Mouse (Mus musculus) hindbrain, embryonic 10.5 days (tissue): ENCODE measurements around the gene Ccdc65. TPM values are rescaled to one million over a fixed set of nuclear protein-coding genes. Genes with fewer than 3 reads are reported as not detected.

Experiments used
- DNase-seq: peaks from one replicate; pipeline ENCODE4 v3.0.0-alpha.2; 2017; ENCODE audit warnings: low spot score
- H3K27ac ChIP-seq: fragments of 300-500 bp; sonication (generic); 2 replicates; pipeline ENCODE4 v1.5.1; 2016; ENCODE audit warnings: mild to moderate bottlenecking, moderate library complexity
- H3K27me3 ChIP-seq: fragments of 300-500 bp; sonication (generic); 2 replicates; pipeline ENCODE4 v1.6.1; 2016; ENCODE audit warnings: mild to moderate bottlenecking; ENCODE audit not compliant: poor library complexity, insufficient read depth, severe bottlenecking
- H3K36me3 ChIP-seq: fragments of 300-500 bp; sonication (generic); 2 replicates; pipeline ENCODE4 v1.6.1; 2016; ENCODE audit warnings: mild to moderate bottlenecking, moderate library complexity
- H3K4me1 ChIP-seq: fragments of 300-500 bp; sonication (generic); replicated peaks from 2 replicates; pipeline ENCODE4 v1.6.1; 2016; ENCODE audit warnings: mild to moderate bottlenecking
- H3K4me3 ChIP-seq: fragments of 300-500 bp; sonication (generic); 2 replicates; pipeline ENCODE4 v1.5.1; 2016; ENCODE audit warnings: mild to moderate bottlenecking, moderate library complexity
- H3K9me3 ChIP-seq: fragments of 300-500 bp; sonication (generic); 2 replicates; pipeline ENCODE4 v1.6.1; 2016; ENCODE audit warnings: mild to moderate bottlenecking, moderate library complexity
- WGBS: fragments of 180-500 bp; shearing (Covaris S2); methylation state at CpG from one replicate; pipeline ENCODE4 v1.1.7; 2016; 5-methylcytosine and 5-hydroxymethylcytosine counted together
- polyA plus RNA-seq: library from polyadenylated mRNA; unstranded; fragments of >200 nt; fragmentation: Nextera tagmentation; extraction: Ambion mirVana; gene quantifications from 2 replicates; pipeline ENCODE4 v1.2.1, GENCODE M21; 2016

The Ccdc65 gene
- polyA plus RNA-seq, 1 experiment from 2014 or later: 3.1 TPM

DNA sequence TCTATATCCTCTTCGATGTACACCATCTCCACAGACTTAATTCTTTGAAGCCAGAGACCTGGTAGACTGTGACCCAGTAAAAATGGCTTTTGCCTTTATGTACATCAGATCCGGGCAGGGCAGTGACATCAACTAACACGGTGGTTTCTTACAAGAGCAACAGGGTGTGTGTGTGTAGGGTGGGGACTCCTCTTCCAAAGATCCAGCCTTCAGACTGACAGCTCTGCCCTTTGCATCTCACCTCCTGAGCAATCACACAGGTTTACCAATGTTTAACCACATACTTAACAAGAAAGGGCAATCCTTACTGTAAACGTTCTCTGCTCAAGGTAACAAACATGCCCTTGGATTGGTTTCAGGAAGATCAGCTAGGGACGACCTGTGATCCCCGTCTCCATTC is 39.3 kb downstream of the Ccdc65 start:
- H3K4me1 ChIP-seq: no peaks in the 10 kb centered on the region
- no peak for DNase-seq
- no peaks in the 10 kb centered on the region for H3K27me3 ChIP-seq
- no peaks in the 10 kb centered on the region for H3K9me3 ChIP-seq
- peaks cover 48% of the 10 kb centered on the region for H3K36me3 ChIP-seq
- H3K4me3 ChIP-seq: no peak overlapping the region
- 95% methylated on average over 6 of the region's 6 CpGs for WGBS
- no peak overlapping the region for H3K27ac ChIP-seq

DNA sequence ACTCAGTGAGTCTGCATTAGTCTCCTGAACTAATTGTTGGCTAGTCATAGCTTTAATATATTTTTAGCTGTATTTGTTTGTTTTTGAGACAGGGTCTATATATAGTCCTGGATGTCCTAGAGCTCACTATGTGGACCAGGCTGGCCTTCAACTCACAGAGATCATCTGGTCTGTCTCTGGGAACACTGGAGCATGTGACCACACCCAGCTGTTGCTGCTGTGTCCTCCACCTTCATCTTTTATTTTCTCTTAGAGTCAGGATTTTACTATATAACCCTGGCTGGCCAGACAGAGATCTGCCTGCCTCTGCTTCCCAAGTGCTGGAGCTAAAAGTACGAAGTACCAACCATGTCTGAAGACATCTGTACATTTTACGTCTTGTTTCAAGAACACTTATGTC is 41.1 kb downstream of the Ccdc65 start:
- H3K4me3 ChIP-seq: no peak overlapping the region
- H3K27me3 ChIP-seq: no peaks in the 10 kb centered on the region
- H3K9me3 ChIP-seq: no peaks in the 10 kb centered on the region
- no peak overlapping the region for H3K27ac ChIP-seq
- 97% methylated on average over 2 of the region's 2 CpGs for WGBS
- H3K36me3 ChIP-seq: peaks cover 37% of the 10 kb centered on the region
- no peaks in the 10 kb centered on the region for H3K4me1 ChIP-seq
- DNase-seq: no peak

- Histone ChIP-seq H3K36me3 (peaks cover 61% of the 10 kb centered on the region), H3K4me1 (no peaks in the 10 kb centered on the region), H3K4me3 (no peak overlapping the region), H3K9me3 (no peaks in the 10 kb centered on the region), H3K27ac (no peak overlapping the region), H3K27me3 (no peaks in the 10 kb centered on the region)
- no peak for DNase-seq
- 81% methylated on average over 8 of the region's 8 CpGs for WGBS
These were observed 45.0 kb downstream of the Ccdc65 start for GRCm38 (mm10) chr15:98753021-98753423.

DNA sequence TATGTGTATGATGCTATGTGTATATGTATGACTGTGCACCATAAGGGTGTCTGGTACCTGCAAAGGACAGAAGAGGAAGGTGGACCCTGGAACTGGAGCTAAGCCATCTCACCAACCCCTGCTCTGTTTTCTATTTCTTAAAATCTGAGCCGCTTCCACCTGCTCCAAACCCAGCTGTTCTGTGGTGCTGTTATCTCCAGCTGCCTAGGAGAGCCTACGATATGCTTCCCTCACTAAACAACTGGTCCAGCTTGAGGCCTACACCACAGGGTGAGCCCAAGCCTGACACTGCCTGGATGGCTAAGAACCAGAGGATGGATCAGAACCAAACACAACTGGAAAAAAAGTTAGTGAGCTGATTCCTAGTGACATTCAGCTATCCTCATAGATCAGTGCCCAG is 46.1 kb downstream of the Ccdc65 start:
- Histone ChIP-seq H3K4me3 (no peak overlapping the region), H3K27ac (no peak overlapping the region), H3K36me3 (peaks cover 67% of the 10 kb centered on the region), H3K4me1 (no peaks in the 10 kb centered on the region), H3K27me3 (no peaks in the 10 kb centered on the region), H3K9me3 (no peaks in the 10 kb centered on the region)
- 86% methylated on average over 2 of the region's 2 CpGs for WGBS
- DNase-seq: no peak

GRCm38 (mm10) chr15:98762201-98762621 is 54.2 kb downstream of the Ccdc65 start:
- 1% methylated on average over 24 of the region's 24 CpGs for WGBS
- H3K4me1 ChIP-seq: peaks cover 28% of the 10 kb centered on the region
- no peaks in the 10 kb centered on the region for H3K9me3 ChIP-seq
- peak; percentile 76 for DNase-seq
- H3K36me3 ChIP-seq: peaks cover 41% of the 10 kb centered on the region
- peak overlapping the region; percentile 94 for H3K27ac ChIP-seq
- H3K4me3 ChIP-seq: peak overlapping the region; percentile 99
- peaks cover 32% of the 10 kb centered on the region for H3K27me3 ChIP-seq

DNA sequence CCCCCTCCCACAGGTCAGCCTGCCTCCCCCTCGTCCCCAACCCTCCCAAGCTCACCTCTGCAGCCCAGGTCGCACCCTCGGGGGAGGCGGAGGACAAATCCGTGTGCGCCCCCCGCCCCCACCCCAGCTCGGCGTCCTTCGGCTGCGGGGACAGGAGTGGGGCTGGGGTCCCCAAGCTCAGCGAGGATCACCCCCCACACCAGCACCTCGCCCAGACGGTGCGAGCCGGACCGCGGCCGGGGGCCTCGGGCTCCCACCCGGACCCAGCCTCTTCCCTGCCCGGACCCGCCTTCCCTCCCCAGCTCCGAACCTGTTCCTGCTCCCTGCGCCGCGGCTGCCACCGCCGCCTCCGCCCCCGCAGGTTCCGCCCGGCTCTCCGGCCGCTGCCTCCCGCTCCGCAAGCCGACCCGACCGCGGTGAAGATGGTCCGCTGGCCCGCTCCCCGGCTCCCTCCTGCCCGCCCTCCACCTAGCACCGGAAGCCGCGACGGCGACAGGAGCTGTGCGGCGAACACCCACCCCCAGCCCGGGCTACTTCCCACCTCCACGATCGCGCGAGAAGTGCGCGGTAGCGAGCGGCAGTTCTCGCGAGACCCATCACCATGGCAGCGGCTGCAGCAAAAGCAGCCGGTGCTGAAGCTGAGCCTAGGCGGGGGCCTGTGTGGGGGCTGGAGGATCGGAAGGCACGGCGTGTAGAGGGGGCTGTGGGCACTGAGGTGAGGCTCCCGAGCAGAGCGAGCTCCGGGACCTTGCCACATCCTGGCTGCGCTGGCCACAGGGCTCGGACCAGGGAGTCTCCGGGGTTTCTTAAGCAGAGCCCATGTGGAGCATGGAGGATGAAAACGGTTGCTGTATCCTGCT is 54.9 kb downstream of the Ccdc65 start, which contains the start of gene Arf3:
Gene Arf3 (minus strand): TSS at position 545 of the 860 bp plus-strand sequence.
- Histone ChIP-seq H3K27ac (peak within 1 kb of the TSS; percentile 94), H3K36me3 (peaks cover 36% of the 10 kb centered on the region), H3K4me3 (peak within 1 kb of the TSS; percentile 99), H3K9me3 (no peaks in the 10 kb centered on the region), H3K4me1 (peaks cover 28% of the 10 kb centered on the region), H3K27me3 (peaks cover 38% of the 10 kb centered on the region)
- under 1% methylated on average over 76 of the region's 76 CpGs for WGBS
- peak; percentile 97 for DNase-seq

- 64% methylated on average over 4 of the region's 4 CpGs for WGBS
- Histone ChIP-seq H3K4me3 (no peak overlapping the region), H3K36me3 (peaks cover 6% of the 10 kb centered on the region), H3K9me3 (no peaks in the 10 kb centered on the region), H3K4me1 (peaks cover 25% of the 10 kb centered on the region), H3K27me3 (peaks cover 68% of the 10 kb centered on the region), H3K27ac (no peak overlapping the region)
- no peak for DNase-seq
These were observed 57.9 kb downstream of the Ccdc65 start for GRCm38 (mm10) chr15:98765929-98766328.

DNA sequence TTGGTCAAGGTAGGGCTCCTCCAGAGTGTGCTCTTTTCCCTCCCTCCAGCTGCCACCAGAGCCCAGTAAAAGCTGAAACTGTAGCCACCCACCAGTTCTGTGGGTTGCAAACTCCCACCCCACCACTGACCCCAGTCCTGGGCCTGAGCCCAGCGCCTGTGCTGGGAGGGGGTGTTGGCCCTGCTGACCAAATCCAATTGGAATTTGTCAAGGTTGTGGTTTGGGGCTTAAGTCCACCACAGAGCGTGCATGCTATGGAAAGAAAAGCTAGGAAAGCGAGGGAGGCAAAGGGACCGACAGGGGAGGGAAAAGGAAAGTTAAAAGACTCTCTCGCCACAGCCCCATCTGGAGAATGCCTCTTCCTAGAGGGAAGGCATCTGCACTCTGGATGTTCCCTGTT is 60.3 kb downstream of the Ccdc65 start:
- no peaks in the 10 kb centered on the region for H3K9me3 ChIP-seq
- H3K36me3 ChIP-seq: no peaks in the 10 kb centered on the region
- no peak overlapping the region for H3K27ac ChIP-seq
- no peak for DNase-seq
- 25% methylated on average over 5 of the region's 5 CpGs for WGBS
- peaks cover 92% of the 10 kb centered on the region for H3K27me3 ChIP-seq
- H3K4me3 ChIP-seq: no peak overlapping the region
- H3K4me1 ChIP-seq: peaks cover 21% of the 10 kb centered on the region

GRCm38 (mm10) chr15:98771813-98772425 is 63.9 kb downstream of the Ccdc65 start:
- no peak for DNase-seq

DNA sequence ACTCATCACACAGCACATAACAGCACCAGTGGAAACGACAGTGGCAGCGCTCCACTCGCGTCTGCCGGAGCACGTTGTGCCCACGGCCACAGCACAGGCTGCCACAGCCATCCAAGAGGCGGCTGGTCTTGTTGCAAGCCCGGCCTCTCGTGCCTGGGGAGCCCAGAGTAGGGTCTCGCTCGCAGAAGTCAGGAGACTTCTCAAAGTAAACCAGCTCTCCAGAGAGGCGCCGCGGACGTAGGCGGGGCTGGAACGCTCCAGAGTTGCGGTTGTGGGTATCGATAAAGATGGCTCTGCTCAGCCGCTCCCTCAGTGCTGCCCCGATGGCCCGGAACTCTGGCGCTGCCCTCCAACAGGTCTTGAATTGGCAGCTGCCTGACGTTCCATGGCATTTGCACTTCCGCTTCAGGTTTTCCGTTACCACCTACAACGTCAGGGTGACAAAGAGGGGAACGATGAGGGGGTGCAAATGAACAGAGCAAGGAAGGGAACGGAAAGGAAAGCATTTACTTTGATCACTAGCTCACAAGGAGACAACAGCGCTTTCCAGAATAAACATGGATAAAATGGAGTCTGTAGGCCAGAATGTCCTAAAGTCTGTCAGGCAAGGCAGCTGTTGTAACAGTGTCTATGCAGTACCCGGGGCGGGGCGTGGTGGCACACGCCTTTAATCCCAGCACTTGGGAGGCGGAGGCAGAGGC is 64.7 kb downstream of the Ccdc65 start:
- H3K27me3 ChIP-seq: peaks cover 100% of the 10 kb centered on the region
- 3% methylated on average over 36 of the region's 36 CpGs for whole genome bisulfite sequencing
- H3K27ac ChIP-seq: no peak overlapping the region
- no peaks in the 10 kb centered on the region for H3K36me3 ChIP-seq
- H3K4me3 ChIP-seq: peak overlapping the region; percentile 39
- H3K9me3 ChIP-seq: no peaks in the 10 kb centered on the region
- peak; percentile 51 for DNase-seq
- H3K4me1 ChIP-seq: peaks cover 39% of the 10 kb centered on the region

More at GRCm38 (mm10) chr15:98771813-98772425, 63.9 kb downstream of the Ccdc65 start:
- H3K27ac ChIP-seq: no peak overlapping the region
- 6% methylated on average over 12 of the region's 12 CpGs for WGBS
- H3K36me3 ChIP-seq: no peaks in the 10 kb centered on the region
- H3K4me1 ChIP-seq: peaks cover 32% of the 10 kb centered on the region
- H3K27me3 ChIP-seq: peaks cover 99% of the 10 kb centered on the region
- H3K4me3 ChIP-seq: peak overlapping the region; percentile 39
- H3K9me3 ChIP-seq: no peaks in the 10 kb centered on the region
